In the genomic region with DNA sequence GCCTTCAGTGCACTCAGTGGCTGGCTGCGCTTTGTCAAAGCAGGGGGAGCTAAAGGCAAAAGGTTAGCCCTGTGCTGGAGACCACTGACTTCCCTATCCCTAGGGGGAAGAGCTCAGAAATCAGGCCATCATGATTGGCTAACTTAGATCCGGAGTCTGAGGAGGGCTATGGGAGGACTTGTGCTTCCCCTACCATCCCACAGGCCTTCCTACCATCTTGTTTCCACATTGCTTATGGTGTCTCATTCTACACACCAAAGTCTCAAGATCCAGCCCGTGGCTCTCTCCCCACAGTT, we compare ENCODE assay signal across 19 mouse cellular contexts.
A peak's percentile ranks its signal among the peaks of the same experiment; 100 is the strongest.
DNase-seq lines count a peak whose midpoint lies in the region; ATAC-seq and TF ChIP-seq lines count a peak whose summit lies in the region.
"Had no signal": no experiment of that assay in that cellular context is flagged by ENCODE, and none has a peak within 500 bp of the region (broad histone marks: within the 10 kb centered on the region; RNA-seq: fewer than 3 reads in every experiment).

No protein-coding gene starts in this region.

- no peak for TF ChIP-seq EP300 in stomach, postnatal 0 days (optimal IDR thresholded peaks at IDR 0.05)

- H3K36me3 ChIP-seq in embryonic facial prominence, embryonic 15.5 days, result no peaks in the 10 kb centered on the region
- no peaks in the 10 kb centered on the region for H3K36me3 ChIP-seq in embryonic facial prominence, embryonic 10.5 days (replicated peaks)
- H3K36me3 ChIP-seq in hindbrain, embryonic 14.5 days (replicated peaks; ENCODE audit: control insufficient read depth, insufficient read depth), result no peaks in the 10 kb centered on the region
- H3K36me3 ChIP-seq in hindbrain, embryonic 16.5 days (ENCODE audit: control insufficient read depth, insufficient read depth, low read length), result no peaks in the 10 kb centered on the region
- no peaks in the 10 kb centered on the region for H3K36me3 ChIP-seq in midbrain, embryonic 13.5 days
- H3K36me3 ChIP-seq in midbrain, embryonic 15.5 days (replicated peaks), result no peaks in the 10 kb centered on the region
- H3K36me3 ChIP-seq in stomach, postnatal 0 days (ENCODE audit: control insufficient read depth, insufficient read depth, low read length), result no peaks in the 10 kb centered on the region
- H3K36me3 ChIP-seq in forebrain, embryonic 11.5 days (ENCODE audit: control insufficient read depth, insufficient read depth, low read length), result no peaks in the 10 kb centered on the region
- H3K36me3 ChIP-seq: forebrain, embryonic 15.5 days; intestine, embryonic 15.5 days had no signal

- H3K9me3 ChIP-seq in embryonic facial prominence, embryonic 15.5 days (replicated peaks), result no peaks in the 10 kb centered on the region
- no peaks in the 10 kb centered on the region for H3K9me3 ChIP-seq in embryonic facial prominence, embryonic 10.5 days
- no peaks in the 10 kb centered on the region for H3K9me3 ChIP-seq in hindbrain, embryonic 14.5 days (ENCODE audit: control insufficient read depth, low read length)
- H3K9me3 ChIP-seq in hindbrain, embryonic 16.5 days (ENCODE audit: control insufficient read depth, low read length), result no peaks in the 10 kb centered on the region
- H3K9me3 ChIP-seq in midbrain, embryonic 13.5 days, result no peaks in the 10 kb centered on the region
- no peaks in the 10 kb centered on the region for H3K9me3 ChIP-seq in midbrain, embryonic 15.5 days
- H3K9me3 ChIP-seq in stomach, postnatal 0 days (ENCODE audit: control insufficient read depth, low read length), result no peaks in the 10 kb centered on the region
- no peaks in the 10 kb centered on the region for H3K9me3 ChIP-seq in forebrain, embryonic 11.5 days (ENCODE audit: control insufficient read depth, low read length)
- H3K9me3 ChIP-seq: forebrain, embryonic 15.5 days; intestine, embryonic 15.5 days had no signal

- WGBS in embryonic facial prominence, embryonic 15.5 days, result 73% methylated on average over 3 of the region's 3 CpGs
- WGBS in embryonic facial prominence, embryonic 10.5 days, result 73% methylated on average over 3 of the region's 3 CpGs
- WGBS in hindbrain, embryonic 14.5 days, result 66% methylated on average over 3 of the region's 3 CpGs
- 64% methylated on average over 3 of the region's 3 CpGs for WGBS in hindbrain, embryonic 16.5 days
- 72% methylated on average over 3 of the region's 3 CpGs for WGBS in midbrain, embryonic 13.5 days
- 61% methylated on average over 3 of the region's 3 CpGs for whole genome bisulfite sequencing in midbrain, embryonic 15.5 days
- 80% methylated on average over 3 of the region's 3 CpGs for WGBS in stomach, postnatal 0 days
- WGBS in forebrain, embryonic 11.5 days, result 79% methylated on average over 3 of the region's 3 CpGs

- no peak for ATAC-seq in embryonic facial prominence, embryonic 15.5 days (ENCODE audit: insufficient number of reproducible peaks, low FRiP score, low TSS enrichment, low read depth)
- no peak for ATAC-seq in hindbrain, embryonic 14.5 days (ENCODE audit: low FRiP score)
- ATAC-seq in hindbrain, embryonic 16.5 days, result no peak
- 0 out of 2 replicates have a peak, but pooled peaks have one; percentile 37 for ATAC-seq in midbrain, embryonic 13.5 days
- no peak for ATAC-seq in midbrain, embryonic 15.5 days (replicated peaks)
- ATAC-seq in stomach, postnatal 0 days (ENCODE audit: low FRiP score, low TSS enrichment), result no peak
- no peak for ATAC-seq in forebrain, embryonic 11.5 days (replicated peaks; ENCODE audit: low FRiP score)
- ATAC-seq: forebrain, embryonic 15.5 days; Patski had no signal

- H3K9ac ChIP-seq in embryonic facial prominence, embryonic 15.5 days, result no peak overlapping the region
- H3K9ac ChIP-seq in hindbrain, embryonic 14.5 days, result no peak overlapping the region
- no peak overlapping the region for H3K9ac ChIP-seq in hindbrain, embryonic 16.5 days (ENCODE audit: low read depth, low read length)
- no peak overlapping the region for H3K9ac ChIP-seq in midbrain, embryonic 13.5 days (replicated peaks)
- no peak overlapping the region for H3K9ac ChIP-seq in midbrain, embryonic 15.5 days
- no peak overlapping the region for H3K9ac ChIP-seq in stomach, postnatal 0 days (ENCODE audit: low read length)
- no peak overlapping the region for H3K9ac ChIP-seq in forebrain, embryonic 11.5 days (ENCODE audit: low read length)
- H3K9ac ChIP-seq: forebrain, embryonic 15.5 days; intestine, embryonic 15.5 days had no signal

- no peak for TF ChIP-seq CTCF in stomach, postnatal 0 days (IDR thresholded peaks at IDR 0.05; ENCODE audit: low read depth)

- no peak overlapping the region for H3K4me3 ChIP-seq in embryonic facial prominence, embryonic 15.5 days (replicated peaks)
- no peak overlapping the region for H3K4me3 ChIP-seq in embryonic facial prominence, embryonic 10.5 days
- no peak overlapping the region for H3K4me3 ChIP-seq in hindbrain, embryonic 14.5 days (replicated peaks; ENCODE audit: low read length)
- H3K4me3 ChIP-seq in hindbrain, embryonic 16.5 days (ENCODE audit: low read length), result no peak overlapping the region
- no peak overlapping the region for H3K4me3 ChIP-seq in midbrain, embryonic 13.5 days (replicated peaks)
- no peak overlapping the region for H3K4me3 ChIP-seq in midbrain, embryonic 15.5 days
- no peak overlapping the region for H3K4me3 ChIP-seq in stomach, postnatal 0 days (ENCODE audit: low read depth, low read length)
- H3K4me3 ChIP-seq in forebrain, embryonic 11.5 days (ENCODE audit: low read depth, low read length), result no peak overlapping the region
- H3K4me3 ChIP-seq: erythroblast, embryonic 14.5 days; forebrain, embryonic 15.5 days; intestine, embryonic 15.5 days had no signal

- peaks cover 8% of the 10 kb centered on the region; the same call in 1 of the 2 replicates for H3K4me1 ChIP-seq in embryonic facial prominence, embryonic 15.5 days
- peaks cover 16% of the 10 kb centered on the region for H3K4me1 ChIP-seq in embryonic facial prominence, embryonic 10.5 days
- H3K4me1 ChIP-seq in hindbrain, embryonic 14.5 days (replicated peaks; ENCODE audit: control insufficient read depth, insufficient read depth, low read length), result peaks cover 16% of the 10 kb centered on the region; the same call in 1 of the 2 replicates
- peaks cover 5% of the 10 kb centered on the region for H3K4me1 ChIP-seq in hindbrain, embryonic 16.5 days (ENCODE audit: control insufficient read depth, insufficient read depth, low read depth, low read length)
- peaks cover 18% of the 10 kb centered on the region for H3K4me1 ChIP-seq in midbrain, embryonic 13.5 days (replicated peaks)
- peaks cover 7% of the 10 kb centered on the region; the same call in 1 of the 2 replicates for H3K4me1 ChIP-seq in midbrain, embryonic 15.5 days
- no peaks in the 10 kb centered on the region for H3K4me1 ChIP-seq in stomach, postnatal 0 days (replicated peaks; ENCODE audit: control insufficient read depth, insufficient read depth)
- no peaks in the 10 kb centered on the region for H3K4me1 ChIP-seq in forebrain, embryonic 11.5 days (replicated peaks; ENCODE audit: control insufficient read depth, insufficient read depth, low read length)
- H3K4me1 ChIP-seq: forebrain, embryonic 15.5 days had no signal

- no peak overlapping the region for H3K4me2 ChIP-seq in embryonic facial prominence, embryonic 15.5 days (replicated peaks)
- 0 out of 2 replicates have a peak overlapping the region, but pooled peaks have one; percentile 3 for H3K4me2 ChIP-seq in hindbrain, embryonic 14.5 days (replicated peaks)
- no peak overlapping the region for H3K4me2 ChIP-seq in hindbrain, embryonic 16.5 days (ENCODE audit: low read length)
- no peak overlapping the region for H3K4me2 ChIP-seq in midbrain, embryonic 13.5 days (replicated peaks)
- no peak overlapping the region for H3K4me2 ChIP-seq in midbrain, embryonic 15.5 days
- no peak overlapping the region for H3K4me2 ChIP-seq in stomach, postnatal 0 days (replicated peaks; ENCODE audit: low read depth)
- H3K4me2 ChIP-seq in forebrain, embryonic 11.5 days (ENCODE audit: low read depth, low read length, severe bottlenecking), result no peak overlapping the region
- H3K4me2 ChIP-seq: forebrain, embryonic 15.5 days; intestine, embryonic 15.5 days; liver, embryonic 11.5 days had no signal

- H3K27me3 ChIP-seq in embryonic facial prominence, embryonic 15.5 days, result no peaks in the 10 kb centered on the region
- H3K27me3 ChIP-seq in embryonic facial prominence, embryonic 10.5 days (replicated peaks; ENCODE audit: low read depth, poor library complexity, severe bottlenecking), result no peaks in the 10 kb centered on the region
- no peaks in the 10 kb centered on the region for H3K27me3 ChIP-seq in hindbrain, embryonic 14.5 days (ENCODE audit: control insufficient read depth, insufficient read depth, low read length)
- no peaks in the 10 kb centered on the region; the same call in 1 of the 2 replicates for H3K27me3 ChIP-seq in hindbrain, embryonic 16.5 days (replicated peaks; ENCODE audit: control insufficient read depth, insufficient read depth, low read length)
- H3K27me3 ChIP-seq in midbrain, embryonic 13.5 days, result no peaks in the 10 kb centered on the region
- no peaks in the 10 kb centered on the region for H3K27me3 ChIP-seq in midbrain, embryonic 15.5 days (replicated peaks)
- H3K27me3 ChIP-seq in stomach, postnatal 0 days (ENCODE audit: control insufficient read depth, insufficient read depth, low read length), result no peaks in the 10 kb centered on the region
- no peaks in the 10 kb centered on the region for H3K27me3 ChIP-seq in forebrain, embryonic 11.5 days (ENCODE audit: control insufficient read depth, insufficient read depth, low read length)
- H3K27me3 ChIP-seq: forebrain, embryonic 15.5 days; intestine, embryonic 15.5 days; Patski had no signal

- peak overlapping the region; percentile 63; the same call in 1 of the 2 replicates for H3K27ac ChIP-seq in embryonic facial prominence, embryonic 15.5 days (replicated peaks)
- no peak overlapping the region for H3K27ac ChIP-seq in embryonic facial prominence, embryonic 10.5 days (replicated peaks)
- no peak overlapping the region for H3K27ac ChIP-seq in hindbrain, embryonic 14.5 days
- H3K27ac ChIP-seq in hindbrain, embryonic 16.5 days (ENCODE audit: low read depth, low read length), result no peak overlapping the region
- peak overlapping the region; percentile 56; the same call in 1 of the 2 replicates for H3K27ac ChIP-seq in midbrain, embryonic 13.5 days
- no peak overlapping the region for H3K27ac ChIP-seq in midbrain, embryonic 15.5 days
- 0 out of 2 replicates have a peak overlapping the region, but pooled peaks have one; percentile 30 for H3K27ac ChIP-seq in stomach, postnatal 0 days (replicated peaks)
- no peak overlapping the region for H3K27ac ChIP-seq in forebrain, embryonic 11.5 days (ENCODE audit: low read depth, low read length)
- H3K27ac ChIP-seq: forebrain, embryonic 15.5 days; intestine, embryonic 15.5 days had no signal

- DNase-seq in embryonic facial prominence, embryonic 10.5 days (ENCODE audit: low spot score), result no peak
- no peak for DNase-seq in hindbrain, embryonic 14.5 days (ENCODE audit: low spot score)
- no peak for DNase-seq in stomach, postnatal 0 days (ENCODE audit: low spot score)
- DNase-seq in forebrain, embryonic 11.5 days (ENCODE audit: low spot score), result no peak
- DNase-seq: adrenal gland, adult 8-10 months; cerebellum, adult 9-10 months; kidney, adult 9 months; kidney, postnatal 25 days; right cerebral cortex, adult 18-20 months; thymus, postnatal 36 days had no signal

Comparison
In these comparisons a context has a peak if more than half of its experiments do, and no peak if none do; other contexts are left out.
1. H3K27ac ChIP-seq: peak in embryonic facial prominence, embryonic 15.5 days (single experiment), midbrain, embryonic 13.5 days (single experiment) and stomach, postnatal 0 days (single experiment); none in embryonic facial prominence, embryonic 10.5 days (single experiment), hindbrain, embryonic 14.5 days (single experiment), hindbrain, embryonic 16.5 days (single experiment), midbrain, embryonic 15.5 days (single experiment) and forebrain, embryonic 11.5 days (single experiment).